Mouse (Mus musculus) heart, postnatal 0 days (tissue): ENCODE data around the gene Gps1. TPM values are rescaled to one million over a fixed set of nuclear protein-coding genes. Genes with fewer than 3 reads are reported as not detected.

Experiments
- ATAC-seq: fragments of 200-750 bp; cut with Nextera tagmentation; 2 replicates; pipeline ENCODE4 v1.8.0; 2017; ENCODE audit warnings: low read depth, moderate number of reproducible peaks, moderate library complexity; ENCODE audit not compliant: insufficient read depth
- DNase-seq: peaks from one replicate; pipeline ENCODE4 v3.0.0-alpha.2; 2016; ENCODE audit warnings: low spot score
- H3K27ac ChIP-seq: fragments of 300-500 bp; sonication (generic); 2 replicates; pipeline ENCODE4 v1.5.1; 2014; ENCODE audit warnings: low read depth, mild to moderate bottlenecking
- H3K27me3 ChIP-seq: fragments of 300-500 bp; sonication (generic); 2 replicates; pipeline ENCODE4 v1.6.1; 2014; ENCODE audit warnings: low read length, mixed read lengths; ENCODE audit not compliant: control insufficient read depth, insufficient read depth
- H3K36me3 ChIP-seq: fragments of 300-500 bp; sonication (generic); replicated peaks from 2 replicates; pipeline ENCODE4 v1.6.1; 2014; ENCODE audit warnings: low read length, mixed read lengths; ENCODE audit not compliant: control insufficient read depth, insufficient read depth
- H3K4me1 ChIP-seq: fragments of 300-500 bp; sonication (generic); 2 replicates; pipeline ENCODE4 v1.6.1; 2014; ENCODE audit warnings: antibody characterized with exemption; ENCODE audit not compliant: control insufficient read depth, insufficient read depth
- H3K4me2 ChIP-seq: fragments of 300-500 bp; sonication (generic); 2 replicates; pipeline ENCODE4 v1.6.1; 2014; ENCODE audit warnings: low read depth, mild to moderate bottlenecking, low read length, moderate library complexity
- H3K4me3 ChIP-seq: fragments of 300-500 bp; sonication (generic); 2 replicates; pipeline ENCODE4 v1.5.1; 2014; ENCODE audit warnings: low read depth, low read length
- H3K9ac ChIP-seq: fragments of 300-500 bp; sonication (generic); replicated peaks from 2 replicates; pipeline ENCODE4 v1.6.1; 2014; ENCODE audit warnings: low read depth, low read length, mixed read lengths
- H3K9me3 ChIP-seq: fragments of 300-500 bp; sonication (generic); replicated peaks from 2 replicates; pipeline ENCODE4 v1.6.1; 2016; ENCODE audit warnings: low read length; ENCODE audit not compliant: control insufficient read depth
- CTCF ChIP-seq: IDR thresholded peaks from 2 replicates; pipeline ENCODE4 v1.5.1; 2016; ENCODE audit warnings: antibody characterized with exemption, control low read depth, low read depth
- EP300 ChIP-seq: IDR thresholded peaks from 2 replicates; pipeline ENCODE4 v1.6.1; 2016; ENCODE audit warnings: antibody characterized with exemption, low read depth
- WGBS: fragments of 180-500 bp; shearing (Covaris S2); extraction: QIAGEN DNeasy Blood & Tissue Kit; methylation state at CpG from one replicate; pipeline ENCODE4 v1.1.7; 2014; 5-methylcytosine and 5-hydroxymethylcytosine counted together
- polyA plus RNA-seq: library from polyadenylated mRNA; unstranded; fragments of >200 nt; fragmentation: Nextera tagmentation; extraction: Ambion mirVana; gene quantifications from 2 replicates; pipeline ENCODE4 v1.2.1, GENCODE M21; 2015
- total RNA-seq: library from RNA; depleted of rRNA; stranded (reverse); fragments of >200 nt; gene quantifications from 2 replicates; pipeline ENCODE4 v1.2.3, GENCODE M21; 2014; ENCODE audit warnings: low replicate concordance

The Gps1 gene
- total and polyA plus RNA-seq, 2 experiments from 2014 or later = 94.2 to 125 TPM

- H3K4me1 ChIP-seq = peaks cover 38% of the 10 kb centered on the region
Observed at GRCm38 (mm10) chr11:120824787-120825288, 40.8 kb downstream of the Gps1 start.

GRCm38 (mm10) chr11:120825289-120825863, 41.3 kb downstream of the Gps1 start:
- 37% methylated on average over 4 of the region's 4 CpGs for WGBS
- H3K4me2 ChIP-seq = peak overlapping the region; percentile 77
- H3K27ac ChIP-seq = peak overlapping the region; percentile 91
- no peak for DNase-seq
- TF ChIP-seq CTCF = no peak
- no peak for TF ChIP-seq EP300
- ATAC-seq = no peak
- peak overlapping the region; percentile 69 for H3K9ac ChIP-seq
- H3K27me3 ChIP-seq = no peaks in the 10 kb centered on the region
- peaks cover 38% of the 10 kb centered on the region for H3K4me1 ChIP-seq
- H3K4me3 ChIP-seq = peak overlapping the region; percentile 62
- H3K36me3 ChIP-seq = peaks cover 2% of the 10 kb centered on the region
- no peaks in the 10 kb centered on the region for H3K9me3 ChIP-seq

More at GRCm38 (mm10) chr11:120824787-120825288, 40.8 kb downstream of the Gps1 start:
- H3K36me3 ChIP-seq = peaks cover 7% of the 10 kb centered on the region
- H3K27me3 ChIP-seq = no peaks in the 10 kb centered on the region
- no peaks in the 10 kb centered on the region for H3K9me3 ChIP-seq
- H3K4me2 ChIP-seq = peak overlapping the region; percentile 77
- H3K9ac ChIP-seq = peak overlapping the region; percentile 69
- peak overlapping the region; percentile 62 for H3K4me3 ChIP-seq
- WGBS = under 1% methylated on average over 21 of the region's 21 CpGs
- H3K27ac ChIP-seq = peak overlapping the region; percentile 91
- DNase-seq = no peak
- ATAC-seq = no peak
- TF ChIP-seq CTCF = no peak
- peak; percentile 35; the same call in 1 of the 2 replicates for TF ChIP-seq EP300

- H3K4me3 ChIP-seq = no peak overlapping the region
- H3K27me3 ChIP-seq = no peaks in the 10 kb centered on the region
- no peaks in the 10 kb centered on the region for H3K9me3 ChIP-seq
- no peak for TF ChIP-seq EP300
- no peak for TF ChIP-seq CTCF
- WGBS = 81% methylated on average over 8 of the region's 8 CpGs
- no peak overlapping the region for H3K9ac ChIP-seq
- DNase-seq (no peak), ATAC-seq (no peak)
- no peak overlapping the region for H3K4me2 ChIP-seq
- H3K4me1 ChIP-seq = peaks cover 30% of the 10 kb centered on the region
- H3K36me3 ChIP-seq = no peaks in the 10 kb centered on the region
- 0 out of 2 replicates have a peak overlapping the region, but pooled peaks have one; percentile 91 for H3K27ac ChIP-seq
Observed at GRCm38 (mm10) chr11:120826016-120826953, 42.2 kb downstream of the Gps1 start.

- TF ChIP-seq CTCF = no peak
- Histone ChIP-seq H3K9me3 (no peaks in the 10 kb centered on the region), H3K27ac (no peak overlapping the region), H3K4me1 (peaks cover 11% of the 10 kb centered on the region), H3K4me2 (no peak overlapping the region), H3K27me3 (no peaks in the 10 kb centered on the region), H3K4me3 (no peak overlapping the region), H3K36me3 (no peaks in the 10 kb centered on the region), H3K9ac (no peak overlapping the region)
- WGBS = 65% methylated on average over 4 of the region's 4 CpGs
- DNase-seq (no peak), ATAC-seq (no peak)
Observed at GRCm38 (mm10) chr11:120828416-120828815, 44.3 kb downstream of the Gps1 start.

GRCm38 (mm10) chr11:120829757-120830532, 45.9 kb downstream of the Gps1 start:
- Histone ChIP-seq H3K27me3 (no peaks in the 10 kb centered on the region), H3K4me3 (no peak overlapping the region), H3K27ac (no peak overlapping the region), H3K4me2 (no peak overlapping the region), H3K36me3 (no peaks in the 10 kb centered on the region), H3K4me1 (peaks cover 8% of the 10 kb centered on the region), H3K9me3 (no peaks in the 10 kb centered on the region), H3K9ac (no peak overlapping the region)
- WGBS = 83% methylated on average over 10 of the region's 10 CpGs
- no peak for ATAC-seq
- no peak for TF ChIP-seq CTCF
- no peak for TF ChIP-seq EP300
- DNase-seq = no peak
